Mouse (Mus musculus) heart, embryonic 14.5 days (tissue): ENCODE results near the gene Tns3. TPM values are rescaled to one million over a fixed set of nuclear protein-coding genes. Genes with fewer than 3 reads are reported as not detected.

ENCODE experiments used
- ATAC-seq: fragments of 200-750 bp; cut with Nextera tagmentation; 2 replicates; pipeline ENCODE4 v1.8.0; 2017; ENCODE audit warnings: low read depth, moderate TSS enrichment; ENCODE audit not compliant: insufficient number of reproducible peaks, insufficient read depth, low FRiP score
- H3K27ac ChIP-seq, 2 experiments: fragments of 200-500 bp in 1 of 2; fragments of 300-500 bp in 1 of 2; sonication (generic) in 1 of 2; replicated peaks in 1 of 2; 2 replicates each; pipeline ENCODE4 v1.5.1; 2012 to 2014; ENCODE audit warnings: low read depth in 2 of 2, low read length in 2 of 2, control low read depth in 1 of 2, mild to moderate bottlenecking in 1 of 2, mixed read lengths in 1 of 2; ENCODE audit not compliant: control insufficient read depth in 1 of 2, insufficient read depth in 1 of 2
- H3K27me3 ChIP-seq: fragments of 300-500 bp; sonication (generic); 2 replicates; pipeline ENCODE4 v1.6.1; 2014; ENCODE audit warnings: mild to moderate bottlenecking, low read length, control low read depth; ENCODE audit not compliant: control insufficient read depth, insufficient read depth
- H3K36me3 ChIP-seq: fragments of 300-500 bp; sonication (generic); 2 replicates; pipeline ENCODE4 v1.6.1; 2014; ENCODE audit warnings: mild to moderate bottlenecking, control low read depth, low read length, mixed read lengths; ENCODE audit not compliant: control insufficient read depth, insufficient read depth
- H3K4me1 ChIP-seq, 2 experiments: fragments of 200-500 bp in 1 of 2; fragments of 300-500 bp in 1 of 2; sonication (generic) in 1 of 2; 2 replicates each; pipeline ENCODE4 v1.6.1; 2012 to 2014; ENCODE audit warnings: low read length in 2 of 2, control low read depth in 1 of 2, mixed read lengths in 1 of 2; ENCODE audit not compliant: control insufficient read depth in 2 of 2, insufficient read depth in 2 of 2
- H3K4me2 ChIP-seq: fragments of 300-500 bp; sonication (generic); 2 replicates; pipeline ENCODE4 v1.6.1; 2014; ENCODE audit warnings: mild to moderate bottlenecking, low read length
- H3K4me3 ChIP-seq, 2 experiments: fragments of 200-500 bp in 1 of 2; fragments of 300-500 bp in 1 of 2; sonication (generic) in 1 of 2; 2 replicates each; pipeline ENCODE4 v1.5.1; 2012 to 2014; ENCODE audit warnings: low read length in 2 of 2, mild to moderate bottlenecking in 2 of 2, control low read depth in 1 of 2, low read depth in 1 of 2, moderate library complexity in 1 of 2; ENCODE audit not compliant: control insufficient read depth in 1 of 2, insufficient read depth in 1 of 2
- H3K9ac ChIP-seq: fragments of 300-500 bp; sonication (generic); 2 replicates; pipeline ENCODE4 v1.6.1; 2014; ENCODE audit warnings: mild to moderate bottlenecking, low read length
- H3K9me3 ChIP-seq: fragments of 300-500 bp; sonication (generic); 2 replicates; pipeline ENCODE4 v1.6.1; 2016; ENCODE audit warnings: low read length, control low read depth; ENCODE audit not compliant: control insufficient read depth
- WGBS: fragments of 180-500 bp; shearing (Covaris S2); extraction: QIAGEN DNeasy Blood & Tissue Kit; methylation state at CpG from one replicate; pipeline ENCODE4 v1.1.7; 2014; 5-methylcytosine and 5-hydroxymethylcytosine counted together
- polyA plus RNA-seq: library from polyadenylated mRNA; unstranded; fragments of >200 nt; fragmentation: Nextera tagmentation; extraction: Ambion mirVana; gene quantifications from 2 replicates; pipeline ENCODE4 v1.2.1, GENCODE M21; 2014

Tns3 gene
- polyA plus RNA-seq, 1 experiment from 2014 or later: 14.1 TPM

DNA sequence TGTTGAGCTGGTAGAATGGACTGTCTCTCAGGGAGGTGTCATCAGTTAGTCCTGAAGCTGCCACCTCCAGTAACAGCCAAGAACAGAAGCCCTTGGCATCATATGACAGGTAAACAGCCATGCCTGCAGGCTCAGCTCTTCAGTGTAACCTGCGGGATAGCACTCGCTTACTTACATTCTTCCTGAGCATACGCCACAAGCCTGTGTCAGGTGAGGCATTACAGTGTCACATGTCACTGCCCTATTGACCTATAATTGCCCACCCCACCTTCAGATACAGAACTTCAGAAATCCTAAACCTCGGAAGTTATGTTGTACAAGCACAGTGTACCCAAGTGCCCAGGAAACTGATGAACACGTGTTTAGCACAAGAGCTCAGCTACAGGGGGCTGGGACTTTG is 68.7 kb downstream of the Tns3 start:
- no peak overlapping the region for H3K9ac ChIP-seq
- H3K36me3 ChIP-seq: peaks cover 9% of the 10 kb centered on the region; the same call in 1 of the 2 replicates
- no peak for ATAC-seq
- peaks cover 9 to 14% of the 10 kb centered on the region in 2 experiments for H3K4me1 ChIP-seq
- no peaks in the 10 kb centered on the region for H3K27me3 ChIP-seq
- H3K9me3 ChIP-seq: no peaks in the 10 kb centered on the region
- WGBS: 93% methylated on average over 5 of the region's 5 CpGs
- no peak overlapping the region for H3K4me2 ChIP-seq
- no peak overlapping the region for H3K27ac ChIP-seq
- no peak overlapping the region for H3K4me3 ChIP-seq

DNA sequence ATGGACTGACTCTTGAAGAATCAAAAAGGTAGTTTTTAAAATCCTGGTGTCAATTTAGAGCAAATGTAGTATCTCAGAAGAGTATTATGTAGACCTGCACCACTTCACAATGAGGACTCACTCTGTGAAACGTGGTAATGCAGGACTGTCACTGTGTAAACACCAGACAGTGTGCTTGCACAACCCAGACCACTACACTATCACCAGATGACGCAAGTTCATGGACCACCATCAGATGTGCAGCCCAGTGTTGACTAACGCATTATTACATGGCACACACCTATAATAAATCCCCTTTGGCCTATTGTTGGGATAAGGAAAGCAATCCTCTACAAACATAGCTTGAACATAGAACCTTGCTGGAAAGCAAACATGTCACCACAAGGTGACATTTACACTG is 71.2 kb downstream of the Tns3 start:
- Histone ChIP-seq H3K27me3 (no peaks in the 10 kb centered on the region), H3K9ac (no peak overlapping the region), H3K4me2 (no peak overlapping the region), H3K27ac (no peak overlapping the region), H3K36me3 (no peaks in the 10 kb centered on the region), H3K9me3 (no peaks in the 10 kb centered on the region), H3K4me1 (peaks cover 12 to 19% of the 10 kb centered on the region in 2 experiments), H3K4me3 (no peak overlapping the region)
- no peak for ATAC-seq
- 86% methylated on average over 3 of the region's 3 CpGs for WGBS

DNA sequence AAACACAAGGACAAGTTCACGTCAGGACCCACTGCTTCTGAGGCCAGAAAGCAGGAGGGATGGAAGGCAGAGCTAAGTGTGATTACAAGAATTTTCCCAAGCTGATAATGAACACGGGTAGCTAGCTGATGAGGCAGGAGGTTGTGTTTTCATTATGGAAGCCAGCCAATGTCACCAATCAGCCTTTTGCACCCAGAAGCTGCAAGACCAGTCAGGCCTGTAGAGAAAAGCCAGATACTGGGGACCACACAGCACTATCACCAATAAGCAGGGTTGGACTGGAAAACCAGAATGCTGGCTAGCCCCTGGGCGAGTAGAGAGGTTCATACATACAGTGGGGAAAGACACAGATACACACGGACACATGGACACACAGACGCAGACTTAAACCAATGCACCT is 73.1 kb downstream of the Tns3 start:
- peak; percentile 41; the same call in 1 of the 2 replicates for ATAC-seq
- H3K27ac ChIP-seq: peak overlapping the region in 1 of 2 experiments; percentile 48; a peak in 2 of 4 replicates
- 43% methylated on average over 5 of the region's 5 CpGs for WGBS

DNA sequence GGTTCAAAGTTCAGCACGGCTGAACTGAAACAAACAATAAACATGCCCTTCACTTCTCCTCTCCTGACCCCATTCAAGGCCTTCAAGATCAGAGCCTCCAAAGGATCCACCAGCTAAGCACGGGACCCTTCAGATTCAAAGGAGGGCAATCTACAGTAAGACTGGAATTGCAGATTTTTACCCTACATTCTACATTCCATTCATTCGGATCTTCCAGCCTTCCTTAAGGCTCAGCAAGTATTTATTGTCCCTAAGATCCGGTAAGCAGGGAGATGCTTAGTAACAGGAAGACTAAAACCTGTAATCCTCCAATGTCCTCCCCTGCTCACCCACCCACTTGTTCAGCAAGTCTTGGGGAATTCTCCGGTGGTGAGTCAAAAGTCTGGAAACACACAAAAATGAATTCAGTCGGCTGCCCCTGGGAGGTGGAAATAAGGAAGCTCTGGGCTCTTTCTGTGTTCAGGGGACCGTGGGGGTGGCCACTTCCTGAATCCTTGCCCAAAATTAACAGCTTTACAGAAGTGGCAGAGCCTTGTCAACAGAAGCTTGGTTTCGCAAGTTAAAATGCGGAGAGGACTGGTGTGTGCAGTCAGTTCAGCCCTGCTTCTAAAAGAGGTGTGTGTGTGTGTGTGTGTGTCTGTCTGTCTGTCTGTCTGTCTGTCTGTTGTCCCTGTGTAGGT is 75.0 kb downstream of the Tns3 start:
- Histone ChIP-seq H3K9ac (no peak overlapping the region), H3K27ac (no peak overlapping the region), H3K36me3 (no peaks in the 10 kb centered on the region), H3K4me1 (peaks cover 25 to 37% of the 10 kb centered on the region in 2 experiments), H3K27me3 (no peaks in the 10 kb centered on the region), H3K4me3 (no peak overlapping the region), H3K9me3 (no peaks in the 10 kb centered on the region), H3K4me2 (no peak overlapping the region)
- WGBS: 57% methylated on average over 9 of the region's 9 CpGs
- ATAC-seq: no peak

More for the DNA sequence above, 73.1 kb downstream of the Tns3 start:
- Histone ChIP-seq H3K9me3 (no peaks in the 10 kb centered on the region), H3K9ac (no peak overlapping the region), H3K36me3 (no peaks in the 10 kb centered on the region), H3K4me2 (no peak overlapping the region), H3K4me3 (no peak overlapping the region), H3K27me3 (no peaks in the 10 kb centered on the region), H3K4me1 (peaks cover 14 to 19% of the 10 kb centered on the region in 2 experiments)

DNA sequence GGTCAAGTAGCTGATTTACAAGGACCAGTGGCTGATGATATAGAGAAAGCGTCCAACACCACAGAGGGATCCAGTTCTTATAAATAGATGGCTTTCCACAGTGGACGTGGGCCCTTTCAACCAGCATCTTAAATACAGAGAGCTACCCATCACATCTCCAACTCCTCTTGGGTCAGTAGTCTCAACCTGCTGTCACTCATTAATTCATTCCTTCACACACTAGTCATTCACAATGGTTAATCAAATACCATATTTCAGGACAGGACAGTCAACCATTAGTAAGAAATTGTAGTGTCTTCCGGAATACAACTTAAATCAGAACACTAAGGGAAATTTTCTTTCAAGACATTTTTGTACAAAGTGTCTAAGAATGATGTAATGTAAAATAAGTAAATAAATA is 76.4 kb downstream of the Tns3 start:
- 95% methylated on average over 3 of the region's 3 CpGs for WGBS
- H3K4me1 ChIP-seq: peaks cover 29 to 44% of the 10 kb centered on the region in 2 experiments
- no peaks in the 10 kb centered on the region for H3K9me3 ChIP-seq
- H3K4me2 ChIP-seq: no peak overlapping the region
- no peak for ATAC-seq
- no peak overlapping the region for H3K27ac ChIP-seq
- H3K9ac ChIP-seq: no peak overlapping the region
- no peak overlapping the region for H3K4me3 ChIP-seq
- no peaks in the 10 kb centered on the region for H3K36me3 ChIP-seq
- H3K27me3 ChIP-seq: no peaks in the 10 kb centered on the region

DNA sequence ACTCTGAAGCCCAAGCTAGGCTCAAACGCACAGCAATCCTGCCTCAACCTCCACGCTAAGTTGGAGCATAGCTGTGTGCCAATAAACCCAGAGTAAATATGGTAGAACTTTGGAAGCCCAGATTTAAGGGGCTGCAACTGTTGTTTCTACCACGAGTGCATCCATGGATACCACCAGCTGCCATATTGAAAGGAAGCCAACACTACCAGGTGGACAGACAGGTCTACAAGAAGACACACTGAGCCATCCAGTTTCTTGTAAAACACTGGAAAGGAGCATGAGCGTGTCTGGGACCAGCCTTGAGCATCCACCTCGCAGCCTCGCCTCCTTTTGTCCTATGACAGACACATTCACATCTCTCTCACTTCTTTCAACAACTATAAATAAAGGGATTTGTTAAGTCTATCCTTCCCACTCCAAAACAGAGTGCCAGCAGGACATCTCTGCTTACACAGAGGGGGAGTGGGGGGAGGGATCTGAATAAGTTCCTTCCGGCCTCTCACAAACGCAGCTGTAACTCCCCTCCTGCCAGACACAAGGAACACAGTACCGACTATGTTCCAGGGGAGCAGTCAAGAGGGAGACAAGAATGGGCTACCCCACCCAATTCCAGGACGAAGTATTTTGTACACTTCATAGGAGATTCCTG is 77.2 kb downstream of the Tns3 start:
- H3K9me3 ChIP-seq: no peaks in the 10 kb centered on the region
- no peak overlapping the region for H3K4me3 ChIP-seq
- no peak overlapping the region for H3K27ac ChIP-seq
- ATAC-seq: no peak
- WGBS: 67% methylated on average over 10 of the region's 10 CpGs
- no peak overlapping the region for H3K4me2 ChIP-seq
- H3K36me3 ChIP-seq: no peaks in the 10 kb centered on the region
- H3K4me1 ChIP-seq: peaks cover 34 to 51% of the 10 kb centered on the region in 2 experiments
- no peaks in the 10 kb centered on the region for H3K27me3 ChIP-seq
- no peak overlapping the region for H3K9ac ChIP-seq

DNA sequence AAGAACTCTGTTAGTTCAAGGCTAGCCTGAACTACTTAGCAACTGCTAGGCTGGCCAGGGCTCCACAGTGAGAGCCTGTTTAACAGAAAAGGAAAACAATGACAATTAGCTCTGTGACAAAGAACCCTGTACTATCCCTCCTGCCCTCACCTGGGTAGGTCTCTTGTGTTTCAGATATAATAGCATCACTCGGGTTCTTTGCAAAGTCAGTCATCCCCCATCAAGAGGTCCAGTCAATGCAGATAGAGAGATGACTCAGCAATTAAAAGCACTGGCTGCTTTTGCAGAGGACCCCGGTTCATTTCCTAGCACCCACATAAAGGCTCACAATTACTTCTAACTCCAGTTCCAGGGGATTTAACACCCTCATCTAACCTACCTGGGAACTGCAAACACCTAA is 78.0 kb downstream of the Tns3 start:
- no peak for ATAC-seq
- 79% methylated on average over 2 of the region's 2 CpGs for WGBS
- peaks cover 31 to 50% of the 10 kb centered on the region in 2 experiments for H3K4me1 ChIP-seq
- no peaks in the 10 kb centered on the region for H3K9me3 ChIP-seq
- no peak overlapping the region for H3K4me2 ChIP-seq
- H3K4me3 ChIP-seq: no peak overlapping the region
- no peak overlapping the region for H3K27ac ChIP-seq
- H3K9ac ChIP-seq: no peak overlapping the region
- H3K36me3 ChIP-seq: no peaks in the 10 kb centered on the region
- H3K27me3 ChIP-seq: no peaks in the 10 kb centered on the region
